Mouse (Mus musculus): ENCODE results near the gene Gm49378.

The Gm49378 gene

GRCm38 (mm10) chr14:55637795-55638194 is at the start of gene Gm49378:
Gene Gm49378 (minus strand): TSS chr14:55637895.
- DNase-seq: no peak

GRCm38 (mm10) chr14:55682118-55682493 is 44.4 kb upstream of the Gm49378 start:
- no peak for DNase-seq

- DNase-seq: peak; percentile 98
These were observed 43.7 kb upstream of the Gm49378 start, which contains the start of gene Tinf2 for GRCm38 (mm10) chr14:55681160-55682117. Gene Tinf2 (minus strand): TSS chr14:55681820.

GRCm38 (mm10) chr14:55677615-55678014 is 39.9 kb upstream of the Gm49378 start:
- no peak for DNase-seq

GRCm38 (mm10) chr14:55672741-55673060 is 35.0 kb upstream of the Gm49378 start:
- peak in 1 of 2 experiments; percentile 21 for DNase-seq

GRCm38 (mm10) chr14:55671833-55672740 is 34.4 kb upstream of the Gm49378 start, which contains the start of the genes Gmpr2 and Nedd8:
Gene Gmpr2 (plus strand): TSS chr14:55671941.
Gene Nedd8 (minus strand): TSS chr14:55672124.
- DNase-seq: peak; percentile 90 to 91

- DNase-seq: no peak
These were observed 33.8 kb upstream of the Gm49378 start for GRCm38 (mm10) chr14:55671486-55671832.

- DNase-seq: no peak
These were observed 22.9 kb upstream of the Gm49378 start for GRCm38 (mm10) chr14:55660636-55661035.

- DNase-seq: peak; percentile 88 to 89
These were observed 22.4 kb upstream of the Gm49378 start, which contains the start of gene Mdp1 for GRCm38 (mm10) chr14:55659960-55660573. Gene Mdp1 (minus strand): TSS chr14:55660508.

- no peak for DNase-seq
These were observed 20.3 kb upstream of the Gm49378 start for GRCm38 (mm10) chr14:55658011-55658410.

GRCm38 (mm10) chr14:55656935-55657334 is 19.2 kb upstream of the Gm49378 start:
- DNase-seq: no peak

- DNase-seq: no peak
These were observed 13.8 kb upstream of the Gm49378 start for GRCm38 (mm10) chr14:55651528-55651927.

GRCm38 (mm10) chr14:55649884-55650283 is 12.2 kb upstream of the Gm49378 start, which contains the start of gene Tssk4:
Gene Tssk4 (plus strand): TSS chr14:55650184.
- no peak for DNase-seq

GRCm38 (mm10) chr14:55644261-55644888 is 6.7 kb upstream of the Gm49378 start:
- no peak for DNase-seq

- peak; percentile 85 to 87 for DNase-seq
These were observed 5.6 kb upstream of the Gm49378 start, which contains the start of gene Tm9sf1 for GRCm38 (mm10) chr14:55643060-55643907. Gene Tm9sf1 (minus strand): TSS chr14:55643806.

- no peak for DNase-seq
These were observed 5.0 kb upstream of the Gm49378 start for GRCm38 (mm10) chr14:55642679-55643059.

- no peak for DNase-seq
These were observed 3.6 kb upstream of the Gm49378 start for GRCm38 (mm10) chr14:55641291-55641690.

GRCm38 (mm10) chr14:55640816-55641215 is 3.1 kb upstream of the Gm49378 start:
- no peak for DNase-seq

- DNase-seq: peak; percentile 92 to 93
These were observed 2.1 kb downstream of the Gm49378 start, which contains the start of gene Ipo4 for GRCm38 (mm10) chr14:55635523-55636007. Gene Ipo4 (minus strand): TSS chr14:55635957.

- DNase-seq: peak; percentile 80 to 86
These were observed 2.7 kb downstream of the Gm49378 start for GRCm38 (mm10) chr14:55634874-55635522.

Measured in cerebellum, postnatal 10 days (tissue).